Mouse (Mus musculus): ENCODE data around the gene Nop14. TPM values are rescaled to one million over a fixed set of nuclear protein-coding genes. Genes with fewer than 3 reads are reported as not detected.

Gene Nop14
- 27.1 and 29.1 TPM in 2 replicates for polyA plus RNA-seq (2014; fragmentation: Nextera tagmentation; extraction: Ambion mirVana)

- peak; percentile 100 for ATAC-seq (ENCODE audit: insufficient number of reproducible peaks, insufficient read depth, low FRiP score, low read depth)
- under 1% methylated on average over 60 of the region's 60 CpGs for WGBS
- no peaks in the 10 kb centered on the region for H3K9me3 ChIP-seq (ENCODE audit: control insufficient read depth, low read depth, low read length)
- peaks cover 5% of the 10 kb centered on the region; the same call in 1 of the 2 replicates for H3K4me1 ChIP-seq (ENCODE audit: control insufficient read depth, insufficient read depth, low read length)
- H3K36me3 ChIP-seq (ENCODE audit: control insufficient read depth, insufficient read depth, low read length) = peaks cover 16% of the 10 kb centered on the region
- H3K27ac ChIP-seq (ENCODE audit: low read length) = peak within 1 kb of the TSS; percentile 77
- H3K9ac ChIP-seq (replicated peaks; ENCODE audit: low read depth, low read length) = peak within 1 kb of the TSS; percentile 61
- peak within 1 kb of the TSS; percentile 58 for H3K4me3 ChIP-seq (ENCODE audit: low read depth, low read length)
- peak within 1 kb of the TSS; percentile 62 for H3K4me2 ChIP-seq (replicated peaks; ENCODE audit: low read depth, low read length)
- no peaks in the 10 kb centered on the region for H3K27me3 ChIP-seq (ENCODE audit: control insufficient read depth, insufficient read depth, low read length)
These were observed at the start of gene Nop14, which contains the start of gene Grk4 for GRCm38 (mm10) chr5:34659686-34660590. Gene Nop14 (minus strand): TSS chr5:34660148. Gene Grk4 (plus strand): TSS chr5:34660379.

GRCm38 (mm10) chr5:34708436-34708835 is 48.5 kb upstream of the Nop14 start:
- no peaks in the 10 kb centered on the region for H3K27me3 ChIP-seq (ENCODE audit: control insufficient read depth, insufficient read depth, low read length)
- H3K9ac ChIP-seq (replicated peaks; ENCODE audit: low read depth, low read length) = no peak overlapping the region
- no peak for ATAC-seq (ENCODE audit: insufficient number of reproducible peaks, insufficient read depth, low FRiP score, low read depth)
- H3K9me3 ChIP-seq (ENCODE audit: control insufficient read depth, low read depth, low read length) = no peaks in the 10 kb centered on the region
- H3K4me1 ChIP-seq (ENCODE audit: control insufficient read depth, insufficient read depth, low read length) = no peaks in the 10 kb centered on the region
- no peak overlapping the region for H3K4me3 ChIP-seq (ENCODE audit: low read depth, low read length)
- no peak overlapping the region for H3K27ac ChIP-seq (ENCODE audit: low read length)
- H3K36me3 ChIP-seq (ENCODE audit: control insufficient read depth, insufficient read depth, low read length) = no peaks in the 10 kb centered on the region
- 79% methylated on average over 1 of the region's 1 CpGs for WGBS
- H3K4me2 ChIP-seq (replicated peaks; ENCODE audit: low read depth, low read length) = no peak overlapping the region

GRCm38 (mm10) chr5:34695521-34695920 is 35.6 kb upstream of the Nop14 start:
- no peak overlapping the region for H3K4me2 ChIP-seq (replicated peaks; ENCODE audit: low read depth, low read length)
- H3K9me3 ChIP-seq (ENCODE audit: control insufficient read depth, low read depth, low read length) = no peaks in the 10 kb centered on the region
- H3K4me1 ChIP-seq (ENCODE audit: control insufficient read depth, insufficient read depth, low read length) = no peaks in the 10 kb centered on the region
- H3K27ac ChIP-seq (ENCODE audit: low read length) = no peak overlapping the region
- ATAC-seq (ENCODE audit: insufficient number of reproducible peaks, insufficient read depth, low FRiP score, low read depth) = no peak
- no peaks in the 10 kb centered on the region for H3K36me3 ChIP-seq (ENCODE audit: control insufficient read depth, insufficient read depth, low read length)
- WGBS = 78% methylated on average over 5 of the region's 5 CpGs
- H3K27me3 ChIP-seq (ENCODE audit: control insufficient read depth, insufficient read depth, low read length) = no peaks in the 10 kb centered on the region
- no peak overlapping the region for H3K9ac ChIP-seq (replicated peaks; ENCODE audit: low read depth, low read length)
- H3K4me3 ChIP-seq (ENCODE audit: low read depth, low read length) = no peak overlapping the region

- no peak overlapping the region for H3K27ac ChIP-seq (ENCODE audit: low read length)
- H3K9ac ChIP-seq (replicated peaks; ENCODE audit: low read depth, low read length) = no peak overlapping the region
- ATAC-seq (ENCODE audit: insufficient number of reproducible peaks, insufficient read depth, low FRiP score, low read depth) = no peak
- no peaks in the 10 kb centered on the region for H3K9me3 ChIP-seq (ENCODE audit: control insufficient read depth, low read depth, low read length)
- H3K4me1 ChIP-seq (ENCODE audit: control insufficient read depth, insufficient read depth, low read length) = no peaks in the 10 kb centered on the region
- WGBS = 76% methylated on average over 2 of the region's 2 CpGs
- H3K36me3 ChIP-seq (ENCODE audit: control insufficient read depth, insufficient read depth, low read length) = no peaks in the 10 kb centered on the region
- H3K4me3 ChIP-seq (ENCODE audit: low read depth, low read length) = no peak overlapping the region
- H3K27me3 ChIP-seq (ENCODE audit: control insufficient read depth, insufficient read depth, low read length) = no peaks in the 10 kb centered on the region
- no peak overlapping the region for H3K4me2 ChIP-seq (replicated peaks; ENCODE audit: low read depth, low read length)
These were observed 32.8 kb upstream of the Nop14 start for GRCm38 (mm10) chr5:34692782-34693181.

- Histone ChIP-seq H3K36me3 (ENCODE audit: control insufficient read depth, insufficient read depth, low read length) (no peaks in the 10 kb centered on the region), H3K27me3 (ENCODE audit: control insufficient read depth, insufficient read depth, low read length) (no peaks in the 10 kb centered on the region), H3K9me3 (ENCODE audit: control insufficient read depth, low read depth, low read length) (no peaks in the 10 kb centered on the region), H3K4me1 (ENCODE audit: control insufficient read depth, insufficient read depth, low read length) (no peaks in the 10 kb centered on the region), H3K27ac (ENCODE audit: low read length) (no peak overlapping the region), H3K4me2 (replicated peaks; ENCODE audit: low read depth, low read length) (no peak overlapping the region), H3K9ac (replicated peaks; ENCODE audit: low read depth, low read length) (no peak overlapping the region), H3K4me3 (ENCODE audit: low read depth, low read length) (no peak overlapping the region)
- no peak for ATAC-seq (ENCODE audit: insufficient number of reproducible peaks, insufficient read depth, low FRiP score, low read depth)
- 86% methylated on average over 1 of the region's 1 CpGs for WGBS
These were observed 29.9 kb upstream of the Nop14 start for GRCm38 (mm10) chr5:34689868-34690267.

- 81% methylated on average over 4 of the region's 4 CpGs for WGBS
- Histone ChIP-seq H3K4me1 (ENCODE audit: control insufficient read depth, insufficient read depth, low read length) (no peaks in the 10 kb centered on the region), H3K36me3 (ENCODE audit: control insufficient read depth, insufficient read depth, low read length) (no peaks in the 10 kb centered on the region), H3K4me3 (ENCODE audit: low read depth, low read length) (no peak overlapping the region), H3K27ac (ENCODE audit: low read length) (no peak overlapping the region), H3K27me3 (ENCODE audit: control insufficient read depth, insufficient read depth, low read length) (no peaks in the 10 kb centered on the region), H3K9ac (replicated peaks; ENCODE audit: low read depth, low read length) (no peak overlapping the region), H3K9me3 (ENCODE audit: control insufficient read depth, low read depth, low read length) (no peaks in the 10 kb centered on the region), H3K4me2 (replicated peaks; ENCODE audit: low read depth, low read length) (no peak overlapping the region)
- no peak for ATAC-seq (ENCODE audit: insufficient number of reproducible peaks, insufficient read depth, low FRiP score, low read depth)
These were observed 10.3 kb upstream of the Nop14 start for GRCm38 (mm10) chr5:34670280-34670679.

GRCm38 (mm10) chr5:34669493-34669892 is 9.5 kb upstream of the Nop14 start:
- no peak overlapping the region for H3K4me3 ChIP-seq (ENCODE audit: low read depth, low read length)
- no peak overlapping the region for H3K4me2 ChIP-seq (replicated peaks; ENCODE audit: low read depth, low read length)
- H3K27me3 ChIP-seq (ENCODE audit: control insufficient read depth, insufficient read depth, low read length) = no peaks in the 10 kb centered on the region
- H3K27ac ChIP-seq (ENCODE audit: low read length) = no peak overlapping the region
- ATAC-seq (ENCODE audit: insufficient number of reproducible peaks, insufficient read depth, low FRiP score, low read depth) = no peak
- no peaks in the 10 kb centered on the region for H3K36me3 ChIP-seq (ENCODE audit: control insufficient read depth, insufficient read depth, low read length)
- H3K4me1 ChIP-seq (ENCODE audit: control insufficient read depth, insufficient read depth, low read length) = no peaks in the 10 kb centered on the region
- WGBS = 92% methylated on average over 2 of the region's 2 CpGs
- H3K9me3 ChIP-seq (ENCODE audit: control insufficient read depth, low read depth, low read length) = no peaks in the 10 kb centered on the region
- no peak overlapping the region for H3K9ac ChIP-seq (replicated peaks; ENCODE audit: low read depth, low read length)

- Histone ChIP-seq H3K36me3 (ENCODE audit: control insufficient read depth, insufficient read depth, low read length) (no peaks in the 10 kb centered on the region), H3K4me1 (ENCODE audit: control insufficient read depth, insufficient read depth, low read length) (peaks cover 5% of the 10 kb centered on the region; the same call in 1 of the 2 replicates), H3K9me3 (ENCODE audit: control insufficient read depth, low read depth, low read length) (no peaks in the 10 kb centered on the region), H3K9ac (replicated peaks; ENCODE audit: low read depth, low read length) (no peak overlapping the region), H3K4me2 (replicated peaks; ENCODE audit: low read depth, low read length) (no peak overlapping the region), H3K27me3 (ENCODE audit: control insufficient read depth, insufficient read depth, low read length) (no peaks in the 10 kb centered on the region), H3K4me3 (ENCODE audit: low read depth, low read length) (no peak overlapping the region), H3K27ac (ENCODE audit: low read length) (no peak overlapping the region)
- 92% methylated on average over 2 of the region's 2 CpGs for WGBS
- no peak for ATAC-seq (ENCODE audit: insufficient number of reproducible peaks, insufficient read depth, low FRiP score, low read depth)
These were observed 3.3 kb upstream of the Nop14 start for GRCm38 (mm10) chr5:34663231-34663630.
